Mouse (Mus musculus): ENCODE data around the gene Padi2. TPM values are rescaled to one million over a fixed set of nuclear protein-coding genes. Genes with fewer than 3 reads are reported as not detected.

Padi2 gene
- polyA plus RNA-seq, 1 experiment from 2014 or later, result 0.27 TPM

- Histone ChIP-seq H3K9me3 (replicated peaks; ENCODE audit: control insufficient read depth, low read length) (no peaks in the 10 kb centered on the region), H3K4me1 (ENCODE audit: control insufficient read depth, insufficient read depth, low read length) (peaks cover 16% of the 10 kb centered on the region), H3K36me3 (ENCODE audit: control insufficient read depth, insufficient read depth, low read length) (peaks cover 13% of the 10 kb centered on the region), H3K27me3 (replicated peaks; ENCODE audit: control insufficient read depth, insufficient read depth, low read length) (no peaks in the 10 kb centered on the region), H3K27ac (ENCODE audit: low read depth, low read length) (no peak overlapping the region), H3K4me2 (ENCODE audit: low read length) (peak overlapping the region; percentile 74), H3K9ac (ENCODE audit: low read length) (peak overlapping the region; percentile 95), H3K4me3 (ENCODE audit: low read depth, low read length) (peak overlapping the region; percentile 87)
- WGBS, result 34% methylated on average over 7 of the region's 7 CpGs
- no peak; the same call in 1 of the 2 replicates for ATAC-seq
- DNase-seq (ENCODE audit: low spot score), result peak; percentile 18
These were observed 81.3 kb downstream of the Padi2 start for GRCm38 (mm10) chr4:140987476-140987875.

DNA sequence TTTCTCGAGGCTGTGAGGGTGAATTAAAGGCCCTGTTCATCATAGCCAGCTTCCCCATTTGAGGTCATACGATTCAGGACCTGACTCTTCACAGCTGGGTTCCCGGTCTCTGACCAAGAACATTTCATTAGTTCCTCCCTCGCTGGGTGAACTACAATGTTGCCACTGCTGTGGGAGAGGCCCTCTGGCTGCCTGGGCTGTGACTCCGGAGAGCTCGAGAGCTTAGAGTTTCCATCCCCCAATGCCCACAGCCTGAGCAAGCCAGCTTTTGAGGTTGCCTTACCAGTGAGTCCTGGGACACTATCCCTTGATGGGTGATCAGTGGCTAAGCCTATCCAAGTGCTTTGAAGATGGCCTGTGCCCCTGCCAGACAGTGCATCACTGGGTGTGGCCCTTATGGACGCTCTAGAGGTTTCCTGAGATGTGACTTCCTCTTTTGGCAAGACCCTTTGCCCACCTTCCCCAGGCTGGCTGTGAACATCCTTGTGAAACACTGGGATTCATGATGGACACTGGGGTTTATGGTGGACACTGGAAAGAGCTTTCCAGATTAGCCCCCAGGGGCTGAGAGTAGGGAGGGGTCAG is 82.7 kb downstream of the Padi2 start:
- Histone ChIP-seq H3K36me3 (ENCODE audit: control insufficient read depth, insufficient read depth, low read length) (peaks cover 25% of the 10 kb centered on the region), H3K4me3 (ENCODE audit: low read depth, low read length) (no peak overlapping the region), H3K4me2 (ENCODE audit: low read length) (peak overlapping the region; percentile 74), H3K27ac (ENCODE audit: low read depth, low read length) (no peak overlapping the region), H3K27me3 (replicated peaks; ENCODE audit: control insufficient read depth, insufficient read depth, low read length) (no peaks in the 10 kb centered on the region), H3K9me3 (replicated peaks; ENCODE audit: control insufficient read depth, low read length) (no peaks in the 10 kb centered on the region), H3K4me1 (ENCODE audit: control insufficient read depth, insufficient read depth, low read length) (peaks cover 11% of the 10 kb centered on the region), H3K9ac (ENCODE audit: low read length) (0 out of 2 replicates have a peak overlapping the region, but pooled peaks have one; percentile 13)
- DNase-seq (ENCODE audit: low spot score) (no peak), ATAC-seq (no peak)
- WGBS, result 59% methylated on average over 7 of the region's 7 CpGs

DNA sequence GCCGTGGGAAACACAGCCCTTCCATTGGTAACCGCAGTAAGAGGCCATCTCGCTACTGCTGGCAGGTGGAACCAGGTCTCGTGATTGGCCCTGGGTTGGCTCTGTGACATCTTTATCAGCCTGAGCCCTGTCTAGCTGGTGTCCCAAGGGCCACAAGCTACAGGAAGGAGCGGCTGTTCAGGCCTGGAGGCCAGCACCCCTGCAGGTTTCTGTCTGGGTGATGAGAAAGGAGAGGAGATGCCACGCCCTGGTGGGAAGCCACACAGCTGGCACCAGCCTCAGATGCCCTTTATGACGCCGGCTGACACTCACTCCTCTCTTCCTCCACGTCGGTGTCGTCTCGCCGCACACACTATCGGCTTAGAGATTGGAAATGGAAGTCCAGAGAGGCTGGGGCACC is 83.3 kb downstream of the Padi2 start:
- ATAC-seq, result no peak
- no peak overlapping the region for H3K27ac ChIP-seq (ENCODE audit: low read depth, low read length)
- DNase-seq (ENCODE audit: low spot score), result no peak
- H3K4me3 ChIP-seq (ENCODE audit: low read depth, low read length), result no peak overlapping the region
- H3K27me3 ChIP-seq (replicated peaks; ENCODE audit: control insufficient read depth, insufficient read depth, low read length), result no peaks in the 10 kb centered on the region
- H3K9ac ChIP-seq (ENCODE audit: low read length), result no peak overlapping the region
- peaks cover 11% of the 10 kb centered on the region for H3K4me1 ChIP-seq (ENCODE audit: control insufficient read depth, insufficient read depth, low read length)
- 97% methylated on average over 14 of the region's 14 CpGs for WGBS
- no peak overlapping the region for H3K4me2 ChIP-seq (ENCODE audit: low read length)
- H3K36me3 ChIP-seq (ENCODE audit: control insufficient read depth, insufficient read depth, low read length), result peaks cover 31% of the 10 kb centered on the region
- no peaks in the 10 kb centered on the region for H3K9me3 ChIP-seq (replicated peaks; ENCODE audit: control insufficient read depth, low read length)

- Histone ChIP-seq H3K4me1 (ENCODE audit: control insufficient read depth, insufficient read depth, low read length) (peaks cover 11% of the 10 kb centered on the region), H3K9me3 (replicated peaks; ENCODE audit: control insufficient read depth, low read length) (no peaks in the 10 kb centered on the region), H3K4me2 (ENCODE audit: low read length) (no peak overlapping the region), H3K36me3 (ENCODE audit: control insufficient read depth, insufficient read depth, low read length) (peaks cover 59% of the 10 kb centered on the region), H3K9ac (ENCODE audit: low read length) (no peak overlapping the region), H3K27me3 (replicated peaks; ENCODE audit: control insufficient read depth, insufficient read depth, low read length) (no peaks in the 10 kb centered on the region), H3K27ac (ENCODE audit: low read depth, low read length) (no peak overlapping the region), H3K4me3 (ENCODE audit: low read depth, low read length) (no peak overlapping the region)
- ATAC-seq (no peak), DNase-seq (ENCODE audit: low spot score) (no peak)
- 85% methylated on average over 20 of the region's 20 CpGs for WGBS
These were observed 86.1 kb downstream of the Padi2 start for GRCm38 (mm10) chr4:140992215-140992614.

DNA sequence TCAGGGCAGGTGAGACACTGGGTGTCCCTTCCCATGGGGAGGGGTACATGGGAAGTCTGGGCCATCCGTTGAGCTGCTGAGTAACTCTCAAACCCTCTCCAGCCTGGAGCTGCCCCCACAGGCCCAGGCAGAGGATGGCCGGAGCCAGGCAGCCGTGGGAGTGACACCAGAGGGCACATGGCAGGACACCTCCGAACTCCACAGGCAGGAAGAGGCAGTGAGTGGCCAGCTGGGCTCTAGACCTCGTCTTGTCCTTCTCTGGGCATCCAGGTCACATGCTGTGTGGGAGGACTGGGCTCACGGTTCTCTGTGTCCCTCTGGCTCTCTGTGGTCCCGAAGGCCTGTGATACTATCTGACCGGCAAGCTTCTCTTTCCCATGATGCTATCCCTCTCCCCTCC is 87.7 kb downstream of the Padi2 start:
- Histone ChIP-seq H3K9ac (ENCODE audit: low read length) (no peak overlapping the region), H3K4me1 (ENCODE audit: control insufficient read depth, insufficient read depth, low read length) (no peaks in the 10 kb centered on the region; the same call in 1 of the 2 replicates), H3K4me3 (ENCODE audit: low read depth, low read length) (no peak overlapping the region), H3K27ac (ENCODE audit: low read depth, low read length) (no peak overlapping the region), H3K9me3 (replicated peaks; ENCODE audit: control insufficient read depth, low read length) (no peaks in the 10 kb centered on the region), H3K4me2 (ENCODE audit: low read length) (no peak overlapping the region), H3K36me3 (ENCODE audit: control insufficient read depth, insufficient read depth, low read length) (peaks cover 73% of the 10 kb centered on the region), H3K27me3 (replicated peaks; ENCODE audit: control insufficient read depth, insufficient read depth, low read length) (no peaks in the 10 kb centered on the region)
- ATAC-seq (no peak), DNase-seq (ENCODE audit: low spot score) (no peak)
- WGBS, result 89% methylated on average over 8 of the region's 8 CpGs

DNA sequence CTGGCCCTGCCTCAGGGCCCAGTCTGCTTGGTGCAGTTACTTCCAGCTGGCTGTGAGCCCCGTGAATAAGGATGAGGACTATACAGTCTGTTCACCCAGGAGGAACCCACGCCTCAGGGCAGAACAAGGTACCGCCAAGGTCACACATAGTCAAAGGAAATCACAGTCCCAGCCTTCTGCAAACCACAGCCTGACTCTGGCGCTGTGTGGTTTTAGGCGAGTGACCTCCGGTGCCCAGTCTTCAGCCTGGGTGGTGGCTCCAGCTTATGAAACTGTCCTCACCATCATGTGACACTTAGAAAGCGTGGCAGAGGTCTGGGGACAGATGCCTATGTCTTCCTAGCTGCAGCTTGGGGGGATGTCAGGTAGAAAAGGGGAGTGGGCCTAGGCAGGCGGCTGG is 89.7 kb downstream of the Padi2 start:
- Histone ChIP-seq H3K4me2 (ENCODE audit: low read length) (no peak overlapping the region), H3K9me3 (replicated peaks; ENCODE audit: control insufficient read depth, low read length) (no peaks in the 10 kb centered on the region), H3K4me3 (ENCODE audit: low read depth, low read length) (no peak overlapping the region), H3K4me1 (ENCODE audit: control insufficient read depth, insufficient read depth, low read length) (no peaks in the 10 kb centered on the region), H3K9ac (ENCODE audit: low read length) (no peak overlapping the region), H3K27me3 (replicated peaks; ENCODE audit: control insufficient read depth, insufficient read depth, low read length) (no peaks in the 10 kb centered on the region), H3K36me3 (ENCODE audit: control insufficient read depth, insufficient read depth, low read length) (peaks cover 86% of the 10 kb centered on the region), H3K27ac (ENCODE audit: low read depth, low read length) (no peak overlapping the region)
- ATAC-seq, result no peak
- no peak for DNase-seq (ENCODE audit: low spot score)
- WGBS, result 89% methylated on average over 8 of the region's 8 CpGs

GRCm38 (mm10) chr4:140996812-140997211 is 90.7 kb downstream of the Padi2 start:
- H3K27ac ChIP-seq (ENCODE audit: low read depth, low read length), result no peak overlapping the region
- H3K9ac ChIP-seq (ENCODE audit: low read length), result no peak overlapping the region
- ATAC-seq, result no peak
- no peaks in the 10 kb centered on the region for H3K4me1 ChIP-seq (ENCODE audit: control insufficient read depth, insufficient read depth, low read length)
- H3K36me3 ChIP-seq (ENCODE audit: control insufficient read depth, insufficient read depth, low read length), result peaks cover 96% of the 10 kb centered on the region
- no peaks in the 10 kb centered on the region for H3K9me3 ChIP-seq (replicated peaks; ENCODE audit: control insufficient read depth, low read length)
- H3K4me3 ChIP-seq (ENCODE audit: low read depth, low read length), result no peak overlapping the region
- DNase-seq (ENCODE audit: low spot score), result no peak
- H3K4me2 ChIP-seq (ENCODE audit: low read length), result no peak overlapping the region
- H3K27me3 ChIP-seq (replicated peaks; ENCODE audit: control insufficient read depth, insufficient read depth, low read length), result no peaks in the 10 kb centered on the region
- WGBS, result 95% methylated on average over 9 of the region's 9 CpGs

Other genes with a start within 250 kb of the Padi2 start
- gene Arhgef10l, start 240.3 kb upstream of the Padi2 start, polyA plus RNA-seq (2014; fragmentation: Nextera tagmentation; extraction: Ambion mirVana), result 15.0 and 17.7 TPM in 2 replicates
- 23.1 and 32.8 TPM in 2 replicates for gene Rcc2, start 205.8 kb upstream of the Padi2 start, polyA plus RNA-seq (2014; fragmentation: Nextera tagmentation; extraction: Ambion mirVana)
- not detected in 2 replicates for gene Padi6, start 163.7 kb upstream of the Padi2 start, polyA plus RNA-seq (2014; fragmentation: Nextera tagmentation; extraction: Ambion mirVana)
- gene Padi4, start 132.1 kb upstream of the Padi2 start, polyA plus RNA-seq (2014; fragmentation: Nextera tagmentation; extraction: Ambion mirVana), result not detected in 2 replicates
- not detected in 2 replicates for gene Padi3, start 95.7 kb upstream of the Padi2 start, polyA plus RNA-seq (2014; fragmentation: Nextera tagmentation; extraction: Ambion mirVana)
- 0.05 TPM in 1 of 2 replicates, not detected in the other for gene Padi1, start 60.6 kb upstream of the Padi2 start, polyA plus RNA-seq (2014; fragmentation: Nextera tagmentation; extraction: Ambion mirVana)
- gene Sdhb, start 54.9 kb downstream of the Padi2 start, polyA plus RNA-seq (2014; fragmentation: Nextera tagmentation; extraction: Ambion mirVana), result 508 and 541 TPM in 2 replicates
- gene Atp13a2, start 80.5 kb downstream of the Padi2 start, polyA plus RNA-seq (2014; fragmentation: Nextera tagmentation; extraction: Ambion mirVana), result 79.9 and 110 TPM in 2 replicates
- 255 and 287 TPM in 2 replicates for gene Mfap2, start 104.1 kb downstream of the Padi2 start, polyA plus RNA-seq (2014; fragmentation: Nextera tagmentation; extraction: Ambion mirVana)
- 6.6 and 7.8 TPM in 2 replicates for gene Crocc, start 154.2 kb downstream of the Padi2 start, polyA plus RNA-seq (2014; fragmentation: Nextera tagmentation; extraction: Ambion mirVana)
- gene Necap2, start 172.0 kb downstream of the Padi2 start, polyA plus RNA-seq (2014; fragmentation: Nextera tagmentation; extraction: Ambion mirVana), result 36.6 and 41.8 TPM in 2 replicates
- gene Spata21, start 182.0 kb downstream of the Padi2 start, polyA plus RNA-seq (2014; fragmentation: Nextera tagmentation; extraction: Ambion mirVana), result 0.19 TPM in 1 of 2 replicates, not detected in the other
- 37.0 and 38.9 TPM in 2 replicates for gene Szrd1, start 233.4 kb downstream of the Padi2 start, polyA plus RNA-seq (2014; fragmentation: Nextera tagmentation; extraction: Ambion mirVana)
- 22.3 and 29.5 TPM in 2 replicates for gene Fbxo42, start 241.6 kb downstream of the Padi2 start, polyA plus RNA-seq (2014; fragmentation: Nextera tagmentation; extraction: Ambion mirVana)